Mouse (Mus musculus) frontal cortex, adult (tissue): ENCODE measurements around the gene Irak2.
A peak's percentile ranks its signal among the peaks of the same experiment; 100 is the strongest.
"Not testable (repeated sequence)": the region's sequence is repeated elsewhere in the genome, so short reads cannot be mapped to it uniquely, and the experiment has no call there.

Source experiments
- ATAC-seq: cut with Nextera tagmentation; 2 replicates; pipeline ENCODE4 v1.9.2; 2017; ENCODE audit warnings: mild to moderate bottlenecking, moderate library complexity, mixed read lengths; ENCODE audit not compliant: low TSS enrichment

The Irak2 gene

DNA sequence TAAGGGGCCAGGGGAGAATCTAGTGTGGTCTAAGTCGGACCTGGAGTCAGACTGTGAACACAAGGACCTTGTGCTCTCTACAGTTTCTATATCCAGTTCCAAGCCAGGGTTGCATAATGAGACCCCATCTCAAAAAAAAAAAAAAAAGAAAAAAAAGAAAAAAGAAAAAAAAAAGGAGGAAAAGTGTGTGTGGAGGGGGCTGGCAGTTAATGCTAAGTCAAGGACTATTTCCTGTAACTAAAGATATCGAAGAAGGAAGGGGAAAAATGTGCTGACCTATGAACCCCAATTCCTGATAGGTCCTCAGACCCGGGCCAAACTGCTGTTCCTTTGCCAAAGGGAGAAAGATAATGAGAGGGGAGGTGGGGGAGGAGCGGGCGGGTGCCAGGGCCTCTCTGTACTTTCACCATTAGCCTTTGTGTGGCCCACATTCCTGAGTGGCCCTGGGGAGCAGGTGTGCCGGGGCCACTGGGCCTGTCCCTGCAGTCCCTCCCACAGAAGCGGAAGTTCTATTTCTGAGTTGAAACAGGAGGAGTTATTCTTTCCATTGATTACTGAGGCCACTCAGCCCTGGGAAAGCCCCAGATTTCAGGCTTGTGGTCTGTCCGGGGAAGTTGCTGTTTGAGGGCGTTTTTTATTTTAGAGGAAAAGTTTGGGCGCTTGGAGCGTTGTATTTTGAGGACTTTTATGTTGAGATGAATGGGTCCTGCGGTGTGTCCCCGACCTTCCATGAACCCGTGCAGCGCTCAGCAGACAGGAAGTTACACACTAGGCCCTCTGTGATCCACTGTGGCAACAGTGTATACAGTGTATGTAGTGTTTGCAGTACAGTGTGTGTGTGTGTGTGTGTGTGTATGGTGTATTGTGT is 30.3 kb downstream of the Irak2 start:
- ATAC-seq = no peak; the same call in 1 of the 2 replicates

- no peak for ATAC-seq
Measured at GRCm38 (mm10) chr6:113669821-113670220, 31.6 kb downstream of the Irak2 start.

- not testable (repeated sequence) for ATAC-seq
Measured at GRCm38 (mm10) chr6:113672029-113672428, 33.8 kb downstream of the Irak2 start.

DNA sequence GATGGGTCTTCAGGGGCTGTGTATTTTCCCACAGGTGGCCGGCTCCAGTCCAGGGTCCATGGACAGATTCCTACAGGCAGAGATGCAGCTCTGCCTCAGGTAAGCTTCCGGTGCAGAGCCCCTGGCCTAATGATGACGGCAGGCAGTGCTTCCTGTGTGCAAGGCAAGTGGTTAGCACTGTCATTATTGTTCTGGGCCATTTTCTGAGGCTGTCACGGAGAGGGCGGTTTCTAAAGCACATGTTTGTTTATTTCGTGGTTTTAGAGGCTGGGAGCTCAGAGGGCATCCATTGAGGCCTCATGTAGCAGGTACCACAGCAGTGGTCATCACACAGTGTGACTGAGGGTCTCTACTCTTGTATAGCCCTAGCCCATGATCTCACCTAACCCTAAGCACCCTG is 34.7 kb downstream of the Irak2 start:
- no peak for ATAC-seq

GRCm38 (mm10) chr6:113675234-113675633 is 37.0 kb downstream of the Irak2 start:
- ATAC-seq = no peak

DNA sequence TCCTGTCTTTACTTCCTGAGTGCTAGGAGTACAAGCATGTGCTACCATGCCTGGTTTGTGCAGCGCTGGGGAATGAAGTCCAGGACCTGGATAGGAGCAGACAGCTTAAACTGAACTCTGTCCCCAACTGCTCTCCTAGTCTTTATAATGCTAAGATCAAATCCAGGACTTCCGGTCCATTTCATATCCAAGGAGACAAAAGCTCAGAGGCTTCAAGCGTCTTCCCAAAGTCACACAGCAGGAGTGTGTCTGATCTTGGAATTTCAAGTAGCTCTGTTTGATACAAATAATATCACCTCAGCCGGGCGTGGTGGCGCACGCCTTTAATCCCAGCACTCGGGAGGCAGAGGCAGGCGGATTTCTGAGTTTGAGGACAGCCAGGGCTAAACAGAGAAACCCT is 37.7 kb downstream of the Irak2 start:
- no peak for ATAC-seq

- no peak for ATAC-seq
Measured at GRCm38 (mm10) chr6:113677070-113677734, 38.9 kb downstream of the Irak2 start.

DNA sequence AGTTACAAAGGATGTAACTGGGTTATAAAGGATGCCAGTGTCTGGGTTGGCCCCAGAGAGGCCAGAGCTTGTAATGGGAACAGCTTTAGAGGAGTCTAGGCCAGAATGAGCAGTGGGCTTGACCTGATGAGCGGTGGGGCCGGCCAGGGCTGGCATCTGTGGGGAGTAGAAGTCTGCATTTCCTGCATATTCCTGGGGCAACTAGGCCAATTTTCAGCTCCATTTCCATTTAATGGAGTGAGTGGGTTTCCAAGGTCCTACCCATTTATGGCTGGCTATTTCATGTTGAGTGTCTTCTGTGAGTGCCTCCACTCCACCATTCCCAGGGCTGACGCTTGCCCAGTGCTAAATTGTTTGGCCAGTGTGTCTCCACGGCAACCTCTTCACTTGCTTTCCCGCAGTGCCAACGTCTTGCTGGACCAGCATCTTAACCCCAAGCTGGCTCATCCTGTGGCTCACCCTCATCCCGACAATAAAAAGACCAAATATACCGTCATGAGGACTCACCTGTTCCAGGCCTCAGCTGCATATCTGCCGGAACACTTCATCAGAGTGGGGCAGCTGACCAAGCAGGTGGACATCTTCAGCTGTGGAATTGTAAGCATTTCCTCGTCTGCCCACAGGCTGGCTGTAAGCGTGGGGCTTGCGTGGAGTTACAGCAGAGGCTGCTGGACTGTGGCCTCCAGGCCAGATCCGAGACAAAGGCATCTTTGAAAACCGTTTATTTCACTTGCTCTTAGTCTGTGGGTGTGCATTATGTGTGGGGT is 40.2 kb downstream of the Irak2 start:
- ATAC-seq = peak; percentile 54; the same call in 1 of the 2 replicates

DNA sequence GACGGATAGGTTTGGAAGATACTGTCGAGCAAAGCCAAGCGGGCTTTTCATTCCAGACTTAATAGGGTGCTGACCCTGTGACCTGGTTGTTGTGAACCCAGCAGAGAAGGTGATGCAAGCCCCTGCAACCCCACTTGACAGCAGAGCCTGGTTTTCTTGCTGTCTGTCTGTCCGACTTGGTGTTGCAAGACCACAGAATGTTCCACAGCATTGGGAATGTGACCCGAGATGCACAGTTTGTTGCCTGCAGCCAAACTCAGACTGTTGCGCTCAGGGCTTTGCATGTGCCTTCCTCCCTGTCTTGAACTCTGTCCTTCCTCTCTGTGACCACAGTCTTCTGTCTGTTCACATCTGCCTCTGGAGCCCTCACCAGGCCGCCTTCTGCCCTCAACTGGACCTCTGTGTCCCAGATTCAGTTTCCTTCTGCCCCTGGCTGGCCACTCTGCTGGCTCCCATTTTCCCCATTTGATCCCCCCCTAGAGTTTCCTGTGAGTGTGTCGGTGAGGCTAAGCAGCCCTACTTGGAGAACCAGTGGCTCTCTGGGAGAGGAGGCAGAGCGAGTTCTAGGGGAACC is 41.8 kb downstream of the Irak2 start:
- no peak for ATAC-seq

DNA sequence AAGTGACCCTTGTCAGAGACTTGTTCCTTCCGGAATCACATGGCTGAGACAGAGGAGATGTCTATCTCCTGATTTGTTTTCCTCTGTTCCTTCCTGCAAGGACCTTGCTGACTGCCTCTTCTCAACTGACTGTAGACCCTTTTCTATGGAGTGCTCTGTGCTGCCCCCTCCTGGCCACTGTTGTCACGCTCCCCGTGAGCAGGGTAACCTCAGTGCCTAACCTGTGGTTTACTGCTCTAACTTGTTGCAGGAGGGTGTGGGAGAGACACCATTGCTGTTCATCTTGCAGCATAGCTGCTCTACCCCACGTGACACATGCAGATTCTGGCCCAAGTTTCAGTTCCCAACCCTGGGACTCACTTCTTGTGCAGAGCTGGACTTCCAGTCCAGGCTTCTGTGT is 43.0 kb downstream of the Irak2 start:
- peak; percentile 86 for ATAC-seq

DNA sequence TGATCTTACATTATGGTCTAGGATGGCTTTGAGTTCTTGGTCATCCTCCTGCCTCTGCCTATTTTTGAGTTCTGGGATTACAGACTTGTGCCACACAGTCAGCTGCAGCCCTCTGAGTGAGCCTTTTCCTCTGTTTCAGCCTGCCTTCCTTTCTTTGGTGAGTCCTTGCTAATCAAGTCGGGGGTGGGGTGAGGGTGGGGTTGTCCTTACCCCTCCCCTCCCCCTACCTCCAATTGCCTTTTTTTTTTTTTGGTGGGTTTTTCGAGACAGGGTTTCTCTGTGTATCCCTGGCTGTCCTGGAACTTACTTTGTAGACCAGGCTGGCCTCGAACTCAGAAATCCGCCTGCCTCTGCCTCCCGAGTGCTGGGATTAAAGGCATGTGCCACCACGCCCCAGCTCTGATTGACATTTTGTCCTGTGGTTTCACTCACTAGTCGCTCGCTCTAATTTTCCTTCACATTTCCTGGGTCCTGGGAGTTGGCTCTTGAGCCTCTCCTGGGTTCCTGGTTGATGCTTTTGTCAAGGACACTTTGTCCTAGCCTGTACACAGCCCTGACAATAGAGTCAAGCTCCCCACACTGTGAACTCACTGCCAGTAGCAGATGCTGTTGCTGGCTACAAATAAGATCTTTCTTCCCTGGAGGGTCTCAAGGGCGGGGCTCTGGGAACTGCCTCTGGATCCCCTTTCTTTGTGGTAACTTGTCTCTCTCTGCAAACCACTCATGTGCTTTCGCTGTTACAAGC is 45.0 kb downstream of the Irak2 start:
- no peak for ATAC-seq

DNA sequence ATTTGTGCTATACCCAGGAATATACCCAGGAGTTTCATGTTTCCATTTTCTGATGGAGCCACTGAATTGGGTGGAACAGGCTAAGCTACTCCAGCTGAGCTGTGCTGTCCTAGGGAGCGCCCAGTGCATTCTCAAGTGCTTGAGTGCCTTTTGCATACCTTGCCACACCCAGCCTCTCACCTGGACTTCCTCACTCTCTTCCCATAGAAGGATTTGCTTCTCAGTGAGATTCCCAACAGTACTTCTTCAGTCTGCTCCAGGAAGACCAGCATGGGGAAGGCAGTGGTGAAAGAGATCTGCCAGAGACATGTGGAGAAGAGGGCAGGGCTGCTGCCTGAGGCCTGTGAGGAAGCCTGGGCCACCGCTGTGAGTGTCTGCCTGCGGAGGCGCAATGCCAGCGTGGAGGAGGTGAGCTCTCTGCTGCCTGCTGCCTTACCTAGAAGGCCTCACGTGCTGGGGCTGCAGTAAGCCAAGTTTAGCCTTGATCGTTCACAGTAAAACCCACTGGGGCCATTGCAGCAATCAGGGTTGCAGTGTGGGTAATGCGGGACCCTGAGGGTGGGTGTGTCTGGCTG is 48.4 kb downstream of the Irak2 start:
- ATAC-seq = no peak

DNA sequence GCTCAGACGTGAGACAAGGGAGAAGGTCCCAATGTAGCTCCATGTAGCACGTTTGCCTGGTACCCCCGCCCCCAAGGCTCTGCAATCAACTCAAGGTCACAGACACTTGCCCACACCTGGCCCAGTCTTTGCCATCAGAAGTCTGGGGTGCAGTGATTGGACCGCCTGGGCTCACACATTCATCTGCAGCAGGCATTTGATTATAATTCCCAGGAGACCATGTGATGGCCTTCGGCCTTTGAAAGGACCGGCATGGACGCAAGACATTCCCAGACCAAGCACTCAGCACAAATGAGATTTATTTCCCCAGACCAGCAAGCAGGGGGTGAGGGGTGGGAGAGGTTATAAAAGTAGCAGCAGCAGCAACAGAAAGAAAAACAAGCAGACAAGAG is 51.7 kb downstream of the Irak2 start:
- no peak for ATAC-seq

DNA sequence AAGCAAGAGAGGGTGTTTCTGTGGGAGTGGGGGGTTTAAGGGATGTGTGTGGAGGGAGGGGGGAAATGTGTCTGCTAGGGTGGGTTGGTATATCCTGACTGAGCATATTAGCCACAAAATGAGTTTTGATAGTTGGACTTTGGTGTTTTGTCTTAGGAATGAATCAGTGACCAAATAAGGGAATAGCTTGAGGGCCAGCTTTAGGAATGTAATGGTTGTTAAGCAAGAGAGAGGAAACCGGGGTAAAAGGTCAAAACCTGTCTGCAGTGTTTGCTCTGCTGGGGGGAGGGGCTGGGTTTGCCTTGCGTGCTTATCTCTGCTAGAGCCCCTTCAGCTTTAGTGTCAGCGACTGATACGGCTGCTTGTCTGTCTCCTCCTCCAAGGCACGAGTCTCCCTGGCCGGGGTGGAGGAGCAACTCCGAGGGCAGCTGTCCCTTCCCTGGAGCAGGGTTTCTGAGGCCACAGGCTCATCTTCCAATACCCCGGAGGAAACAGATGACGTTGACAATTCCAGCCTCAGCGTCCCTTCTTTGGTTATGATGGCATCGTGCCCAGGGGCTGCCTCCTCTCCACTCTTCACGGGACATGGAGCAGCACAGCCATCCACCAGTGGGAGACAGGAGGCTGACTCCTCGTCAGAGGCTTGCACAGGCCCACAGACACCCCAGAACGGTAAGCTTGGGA is 52.3 kb downstream of the Irak2 start:
- no peak for ATAC-seq

DNA sequence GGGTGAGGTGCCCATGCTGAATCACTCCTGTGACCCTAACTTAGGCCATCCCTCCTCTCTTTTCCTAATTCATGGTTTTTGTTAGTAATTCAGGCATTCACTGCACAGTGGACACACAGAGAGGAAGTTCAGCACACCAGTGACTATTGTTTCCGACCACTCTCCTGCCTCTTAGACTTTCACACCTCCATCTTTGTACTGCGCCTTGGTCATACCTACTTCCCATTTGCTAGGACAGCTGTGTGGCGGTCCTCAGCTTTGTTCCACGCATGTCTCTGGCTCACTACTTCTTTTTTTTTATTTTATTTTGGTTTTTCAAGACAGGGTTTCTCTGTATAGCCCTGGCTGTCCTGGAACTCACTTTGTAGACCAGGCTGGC is 52.8 kb downstream of the Irak2 start:
- ATAC-seq = no peak

DNA sequence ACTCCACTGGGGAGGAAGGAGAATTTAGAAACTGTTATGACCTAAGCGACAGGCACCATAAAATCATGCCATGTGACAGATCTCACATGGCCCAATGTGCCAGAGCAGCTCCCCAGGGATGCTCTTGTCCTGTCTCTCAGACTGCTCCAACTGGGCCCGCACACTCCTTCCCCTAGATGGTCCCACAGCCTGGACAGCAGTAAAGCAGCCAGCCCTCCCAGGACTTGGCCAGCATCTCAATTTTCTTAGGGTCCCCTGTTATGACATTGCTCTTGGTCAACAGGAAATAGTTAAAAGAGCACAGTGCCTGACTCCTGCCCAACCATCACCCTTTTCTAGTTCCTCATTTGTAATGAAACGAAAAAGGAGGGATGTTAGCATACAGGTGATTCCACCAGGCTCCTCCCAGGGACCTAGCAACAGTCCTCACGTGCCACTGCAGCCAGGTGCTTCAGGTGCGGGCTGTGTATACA is 54.4 kb downstream of the Irak2 start:
- no peak for ATAC-seq

DNA sequence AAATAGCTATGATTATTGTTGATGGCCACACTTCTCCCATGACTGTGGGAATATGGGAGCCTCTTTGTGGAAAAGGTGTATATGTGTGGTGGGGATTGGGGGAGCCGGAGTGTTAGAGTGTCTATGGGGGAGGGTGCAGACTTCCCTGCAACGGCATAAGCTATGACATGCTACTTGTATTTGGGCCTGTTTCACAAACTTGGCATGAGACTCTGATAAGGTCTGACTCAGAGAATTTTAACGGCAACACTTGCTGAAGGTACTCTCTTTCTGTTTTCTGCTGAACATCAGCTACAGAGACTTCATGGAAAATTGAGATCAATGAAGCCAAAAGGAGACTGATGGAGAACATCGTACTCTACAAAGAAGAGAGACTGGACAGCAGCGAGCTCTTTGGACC is 55.1 kb downstream of the Irak2 start:
- no peak for ATAC-seq

DNA sequence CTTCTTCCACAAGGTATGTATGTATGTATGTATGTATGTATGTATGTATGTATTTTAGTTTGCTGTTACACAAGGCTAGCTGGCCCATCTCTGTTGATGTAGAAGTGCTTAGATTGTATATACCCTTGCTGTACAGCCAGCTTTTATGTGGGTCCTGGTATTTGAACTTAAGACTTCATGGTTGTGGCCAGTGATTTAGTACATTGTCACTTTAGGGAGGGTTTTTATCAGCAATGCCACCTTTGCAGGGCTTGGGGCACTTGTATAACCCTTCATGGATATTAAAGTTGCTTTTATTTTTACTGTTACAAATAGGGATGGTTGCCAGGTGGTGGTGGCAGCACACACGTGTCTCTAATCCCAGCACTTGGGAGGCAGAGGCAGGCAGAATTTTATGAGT is 56.9 kb downstream of the Irak2 start:
- no peak for ATAC-seq

DNA sequence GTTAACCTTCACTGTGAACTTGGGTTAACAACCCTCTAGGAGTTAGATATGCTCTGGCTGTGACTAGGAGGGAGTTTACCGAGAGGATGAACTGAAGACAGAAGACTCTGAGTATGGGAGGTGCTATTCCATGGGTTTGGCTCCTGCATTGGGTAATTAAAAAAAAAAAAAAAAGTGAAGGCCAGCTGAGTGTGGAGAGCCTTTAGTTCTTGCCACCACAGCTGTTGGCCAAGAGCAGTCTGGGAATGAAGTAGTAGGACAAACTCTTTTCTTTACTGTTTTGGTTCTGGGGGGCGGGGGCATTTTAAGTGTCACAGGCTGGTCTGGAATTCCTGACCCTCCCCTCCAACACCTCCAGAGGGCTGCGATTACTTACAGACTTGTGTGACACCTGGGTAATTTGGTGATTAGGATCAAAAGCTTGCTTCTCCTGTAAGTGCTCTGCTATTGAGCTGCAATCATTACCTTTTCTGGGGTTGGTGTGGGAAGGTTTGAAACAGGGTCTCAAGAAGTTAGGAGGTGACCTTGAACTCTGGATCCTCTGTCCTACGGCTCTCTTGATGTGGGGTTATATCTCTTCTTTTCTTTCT is 57.6 kb downstream of the Irak2 start:
- ATAC-seq = no peak
